Mouse (Mus musculus) testis, adult 2 months (tissue): Measurements from ENCODE around the gene BC037034.

Source experiments
- CTCF ChIP-seq: fragments of 200-500 bp; IDR thresholded peaks from 2 replicates; pipeline ENCODE4 v1.5.1; 2012; ENCODE audit warnings: low read depth, mild to moderate bottlenecking, inconsistent platforms, low read length, moderate library complexity; ENCODE audit not compliant: control insufficient read depth, insufficient read depth, insufficient replicate concordance
- POLR2A ChIP-seq: fragments of 200-500 bp; IDR thresholded peaks from 2 replicates; pipeline ENCODE4 v1.6.1; 2012; ENCODE audit warnings: low read depth, mild to moderate bottlenecking, inconsistent platforms, low read length, moderate library complexity; ENCODE audit not compliant: control insufficient read depth

- no peak for TF ChIP-seq CTCF
- TF ChIP-seq POLR2A: no peak
Measured at GRCm38 (mm10) chr5:138260834-138261233, 3.0 kb downstream of the BC037034 start.
